Mouse (Mus musculus) gastrocnemius, adult 8-10 months (tissue): Measurements from ENCODE around the gene Eefsec. TPM values are rescaled to one million over a fixed set of nuclear protein-coding genes. Genes with fewer than 3 reads are reported as not detected.

Experiments used
- DNase-seq, 2 experiments: peaks; one replicate each; pipeline ENCODE4 v3.0.0; 2022; ENCODE audit warnings: low spot score in 2 of 2
- total RNA-seq, 4 experiments: library from RNA; stranded (reverse); gene quantifications; 2 replicates each; pipeline ENCODE4 v1.2.4; 2022

Gene Eefsec
- total RNA-seq, 4 experiments from 2014 or later: 7.3 to 9.4 (median 8.7) TPM

- no peak for DNase-seq
Observed at GRCm38 (mm10) chr6:88215797-88216196, 230.5 kb downstream of the Eefsec start.

- DNase-seq: no peak
Observed at GRCm38 (mm10) chr6:88210182-88210581, 236.2 kb downstream of the Eefsec start.

DNA sequence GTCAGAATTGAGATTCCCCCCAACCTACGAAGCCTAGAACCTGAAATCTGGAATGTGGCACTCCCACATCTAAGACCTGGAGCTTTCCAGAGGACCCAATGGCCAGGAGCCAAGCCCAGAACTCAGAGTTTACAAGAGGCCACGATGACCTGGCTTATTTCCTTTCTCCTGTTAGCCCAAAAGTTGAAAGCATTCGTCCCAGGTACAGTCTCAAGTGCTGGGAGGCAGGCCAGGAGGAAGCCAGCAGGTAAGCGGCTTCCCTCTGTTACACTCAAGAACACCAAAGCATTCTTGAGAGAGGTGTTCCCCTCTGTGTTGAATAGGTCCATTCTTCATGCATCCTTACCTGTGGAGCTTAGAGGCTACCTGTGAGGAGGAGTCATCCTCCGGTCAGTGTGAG, 236.9 kb downstream of the Eefsec start:
- no peak for DNase-seq

DNA sequence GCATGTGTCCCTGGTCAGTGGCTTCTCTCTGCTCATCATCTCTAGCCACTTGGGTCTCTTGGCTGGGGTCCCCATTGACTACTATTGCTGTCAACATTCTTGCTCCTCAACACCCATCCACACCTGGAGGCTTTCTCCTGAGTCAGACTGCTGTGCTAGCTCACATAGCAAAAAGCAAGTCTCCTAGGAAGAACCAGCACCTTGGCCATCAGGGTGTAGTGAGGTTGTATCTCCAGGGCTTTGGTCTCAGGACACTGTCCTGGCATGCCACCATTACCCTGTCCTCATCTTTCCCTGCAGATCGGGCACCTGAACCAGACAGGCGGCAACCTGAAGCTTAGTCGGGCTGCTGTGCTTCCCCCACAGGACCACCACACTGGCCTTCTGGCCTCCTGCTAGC, 238.0 kb downstream of the Eefsec start:
- no peak for DNase-seq

DNA sequence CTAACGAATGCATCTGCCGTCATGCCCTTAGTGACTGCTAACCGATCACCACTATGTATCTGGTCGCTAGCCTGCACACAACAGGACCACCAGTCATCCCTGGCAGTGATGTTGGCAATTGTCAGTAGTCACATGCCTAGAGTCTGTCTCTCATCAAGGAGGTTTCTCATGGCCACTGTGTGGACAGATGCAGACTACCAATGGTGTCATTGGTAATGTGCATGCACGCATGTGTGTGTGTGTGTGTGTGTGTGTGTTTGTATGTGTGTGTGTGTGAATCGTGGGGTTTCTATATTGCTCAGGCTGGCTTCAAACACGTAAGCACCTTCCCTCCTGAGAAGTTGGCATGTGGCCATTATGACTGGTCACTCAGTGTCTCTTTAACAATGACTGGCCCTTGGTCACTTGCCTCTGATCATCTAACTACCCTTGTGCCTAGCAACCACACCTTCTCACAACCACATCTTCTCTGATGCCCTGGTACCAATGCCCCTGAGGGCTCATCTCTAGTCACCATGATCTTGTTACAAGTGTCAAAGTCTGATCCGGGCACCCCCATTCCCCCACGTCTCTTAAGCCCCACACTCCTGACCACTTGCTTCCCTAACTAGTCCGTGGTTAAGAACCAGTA, 238.8 kb downstream of the Eefsec start:
- no peak for DNase-seq

Other genes starting within 250 kb of the Eefsec start
- gene Dnajb8, start 224.3 kb downstream of the Eefsec start, total RNA-seq: not detected
- gene Ruvbl1, start 18.9 kb upstream of the Eefsec start, total RNA-seq: 10 to 100 TPM; 18.6 to 22.6 (median 21.2) TPM
- gene Sec61a1, start 72.4 kb upstream of the Eefsec start, total RNA-seq: 10 to 100 TPM; 11.0 to 17.2 (median 14.6) TPM
- 10 to 100 TPM; 77.2 to 99.2 (median 91.8) TPM for gene Kbtbd12, start 191.4 kb upstream of the Eefsec start, total RNA-seq